Mouse (Mus musculus) liver, embryonic 16.5 days (tissue): Measurements from ENCODE around the gene Snx1. TPM values are rescaled to one million over a fixed set of nuclear protein-coding genes. Genes with fewer than 3 reads are reported as not detected.

Experiments used
- ATAC-seq: fragments of 200-750 bp; cut with Nextera tagmentation; 2 replicates; pipeline ENCODE4 v1.8.0; 2017; ENCODE audit warnings: low read depth, mild to moderate bottlenecking, moderate number of reproducible peaks, moderate library complexity
- H3K27ac ChIP-seq: fragments of 300-500 bp; sonication (generic); 2 replicates; pipeline ENCODE4 v1.5.1; 2014; ENCODE audit warnings: mild to moderate bottlenecking, low read length
- H3K27me3 ChIP-seq: fragments of 300-500 bp; sonication (generic); 2 replicates; pipeline ENCODE4 v1.6.1; 2014; ENCODE audit warnings: low read depth, low read length, mixed read lengths; ENCODE audit not compliant: control insufficient read depth, insufficient read depth
- H3K36me3 ChIP-seq: fragments of 300-500 bp; sonication (generic); 2 replicates; pipeline ENCODE4 v1.6.1; 2014; ENCODE audit warnings: mild to moderate bottlenecking; ENCODE audit not compliant: control insufficient read depth, insufficient read depth
- H3K4me1 ChIP-seq: fragments of 300-500 bp; sonication (generic); 2 replicates; pipeline ENCODE4 v1.6.1; 2014; ENCODE audit warnings: low read depth, low read length, mixed read lengths; ENCODE audit not compliant: control insufficient read depth
- H3K4me2 ChIP-seq: fragments of 300-500 bp; sonication (generic); 2 replicates; pipeline ENCODE4 v1.6.1; 2014; ENCODE audit warnings: low read depth, low read length, mixed read lengths
- H3K4me3 ChIP-seq: fragments of 300-500 bp; sonication (generic); 2 replicates; pipeline ENCODE4 v1.5.1; 2014; ENCODE audit warnings: low read depth, mild to moderate bottlenecking, low read length
- H3K9ac ChIP-seq: fragments of 300-500 bp; sonication (generic); 2 replicates; pipeline ENCODE4 v1.6.1; 2014; ENCODE audit warnings: low read depth, low read length
- H3K9me3 ChIP-seq: fragments of 300-500 bp; sonication (generic); replicated peaks from 2 replicates; pipeline ENCODE4 v1.6.1; 2016; ENCODE audit warnings: low read length; ENCODE audit not compliant: control insufficient read depth
- WGBS: fragments of 180-500 bp; shearing (Covaris S2); extraction: QIAGEN DNeasy Blood & Tissue Kit; methylation state at CpG from one replicate; pipeline ENCODE4 v1.1.7; 2014; ENCODE audit not compliant: insufficient replicate concordance; 5-methylcytosine and 5-hydroxymethylcytosine counted together
- polyA plus RNA-seq: library from polyadenylated mRNA; unstranded; fragments of >200 nt; fragmentation: Nextera tagmentation; extraction: Ambion mirVana; gene quantifications from 2 replicates; pipeline ENCODE4 v1.2.1, GENCODE M21; 2015

The Snx1 gene
- polyA plus RNA-seq, 1 experiment from 2014 or later: 59.6 TPM

DNA sequence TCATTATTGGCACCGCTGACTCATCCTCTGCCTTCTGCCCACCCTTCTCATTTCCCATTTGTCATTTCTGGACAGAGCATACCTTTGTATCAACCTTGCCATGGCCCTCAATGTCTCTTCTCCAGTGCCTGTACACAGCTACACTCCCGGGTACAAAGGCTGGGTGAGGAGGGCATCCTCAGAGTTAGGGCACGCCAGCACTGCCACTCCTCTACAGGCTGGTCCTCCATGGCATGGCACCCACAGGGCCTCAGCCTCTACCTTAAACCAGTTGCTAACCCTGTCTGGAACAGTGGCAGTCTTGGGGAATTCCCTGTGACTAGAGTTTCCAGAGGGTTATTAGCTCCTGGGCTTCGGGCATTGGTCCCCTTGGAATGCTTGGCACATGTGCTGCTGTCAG, 87.8 kb downstream of the Snx1 start:
- H3K36me3 ChIP-seq: no peaks in the 10 kb centered on the region
- 81% methylated on average over 4 of the region's 4 CpGs for WGBS
- no peak for ATAC-seq
- H3K4me1 ChIP-seq: no peaks in the 10 kb centered on the region
- H3K4me2 ChIP-seq: no peak overlapping the region
- H3K9ac ChIP-seq: no peak overlapping the region
- H3K27me3 ChIP-seq: no peaks in the 10 kb centered on the region
- no peak overlapping the region for H3K4me3 ChIP-seq
- H3K27ac ChIP-seq: no peak overlapping the region
- no peaks in the 10 kb centered on the region for H3K9me3 ChIP-seq

Other genes with a start within 250 kb of the Snx1 start
- gene Pclaf, start 236.3 kb downstream of the Snx1 start, polyA plus RNA-seq: 68.3 and 78.4 TPM in 2 replicates
- 9.8 and 11.6 TPM in 2 replicates for gene Trip4, start 217.8 kb downstream of the Snx1 start, polyA plus RNA-seq
- gene Csnk1g1, start 217.7 kb downstream of the Snx1 start, polyA plus RNA-seq: 3.5 and 3.7 TPM in 2 replicates
- gene Ppib, start 66.4 kb downstream of the Snx1 start, polyA plus RNA-seq: 412 and 425 TPM in 2 replicates
- gene Snx22, start 56.9 kb downstream of the Snx1 start, polyA plus RNA-seq: 30.5 and 31.3 TPM in 2 replicates
- gene Ciao2a, start within 50 bp of the Snx1 start, polyA plus RNA-seq: 110 and 129 TPM in 2 replicates
- 32.7 and 33.7 TPM in 2 replicates for gene Dapk2, start 31.6 kb upstream of the Snx1 start, polyA plus RNA-seq
- 29.2 and 30.6 TPM in 2 replicates for gene Herc1, start 223.9 kb upstream of the Snx1 start, polyA plus RNA-seq